8 mouse cellular contexts compared by ENCODE assay signal in the genomic region with DNA sequence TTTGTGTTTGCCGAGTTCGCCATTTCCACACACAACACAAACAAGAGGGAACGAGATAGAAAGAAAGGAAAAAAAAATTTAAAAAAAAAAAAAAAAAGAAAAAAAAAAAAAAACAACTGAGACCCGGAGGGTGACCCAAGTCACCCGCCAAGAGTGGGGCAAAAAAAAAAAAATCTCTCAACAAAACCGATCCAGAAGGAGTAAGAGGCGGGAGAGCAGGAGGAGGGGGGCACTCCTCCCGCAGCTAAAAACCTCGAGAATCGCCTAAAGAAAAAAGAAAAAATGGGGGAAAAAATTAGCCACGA. TPM values are rescaled to one million over a fixed set of nuclear protein-coding genes. Genes with fewer than 3 reads are reported as not detected.
A peak's percentile ranks its signal among the peaks of the same experiment; 100 is the strongest.
DNase-seq lines count a peak whose midpoint lies in the region; ATAC-seq and TF ChIP-seq lines count a peak whose summit lies in the region.

No protein-coding gene starts in this region.

- 0% methylated on average over 11 of the region's 11 CpGs for WGBS in heart, embryonic 14.5 days
- WGBS in forebrain, postnatal 0 days = 0% methylated on average over 11 of the region's 11 CpGs
- 0% methylated on average over 7 of the region's 11 CpGs for WGBS in macrophage (ENCODE audit: missing documents)

- DNase-seq in heart, postnatal 25 days (ENCODE audit: low spot score) = no peak
- DNase-seq in ES-E14 (ENCODE audit: low read depth, low spot score) = no peak
- DNase-seq in forebrain, postnatal 0 days = no peak
- no peak for DNase-seq in adrenal gland, adult (ENCODE audit: inconsistent age in 2 of 2, low spot score in 1 of 2)
- no peak for DNase-seq in spleen, postnatal 14 days (ENCODE audit: low spot score in 2 of 2)
- no peak for DNase-seq in thymus, postnatal 25 days

- peaks cover 40% of the 10 kb centered on the region for H3K79me2 ChIP-seq in macrophage (ENCODE audit: inconsistent target)

- ATAC-seq in heart, embryonic 14.5 days (ENCODE audit: insufficient number of reproducible peaks, insufficient read depth, low FRiP score, low read depth) = no peak
- ATAC-seq in forebrain, postnatal 0 days = no peak

- in situ Hi-C loops in ES-E14 (cut with MboI; ENCODE audit: low sequenced_read_pairs in 2 of 2, unreplicated experiment in 2 of 2) = no loop called here

- peaks cover 14% of the 10 kb centered on the region for H3K36me3 ChIP-seq in heart, embryonic 14.5 days (ENCODE audit: control insufficient read depth, insufficient read depth, low read length)
- H3K36me3 ChIP-seq in ES-E14 (ENCODE audit: control insufficient read depth, insufficient read depth, low read length, poor library complexity, severe bottlenecking) (peaks cover 4% of the 10 kb centered on the region), macrophage (ENCODE audit: inconsistent target) (no peaks in the 10 kb centered on the region)
- 0 out of 2 replicates have a peak, but pooled peaks cover 1% of the 10 kb centered on the region for H3K36me3 ChIP-seq in forebrain, postnatal 0 days (ENCODE audit: insufficient read depth)

- H3K9me3 ChIP-seq in heart, embryonic 14.5 days (ENCODE audit: control insufficient read depth, low read length) = no peaks in the 10 kb centered on the region
- H3K9me3 ChIP-seq in ES-E14 (ENCODE audit: control insufficient read depth, insufficient read depth, low read depth, low read length) = no peaks in the 10 kb centered on the region
- H3K9me3 ChIP-seq in forebrain, postnatal 0 days (ENCODE audit: low read length) = no peaks in the 10 kb centered on the region

- peak overlapping the region; percentile 96 to 100 for H3K27ac ChIP-seq in heart, embryonic 14.5 days (replicated peaks in 1 of 2; ENCODE audit: control insufficient read depth in 1 of 2, insufficient read depth in 1 of 2, low read depth in 2 of 2, low read length in 2 of 2)
- H3K27ac ChIP-seq in ES-E14 (ENCODE audit: insufficient read depth, low read depth, low read length, poor library complexity, severe bottlenecking) (peak overlapping the region; percentile 97; the same call in 1 of the 2 replicates), macrophage (peak overlapping the region; percentile 95)
- H3K27ac ChIP-seq in forebrain, postnatal 0 days (ENCODE audit: low read depth, low read length) = peak overlapping the region; percentile 100

- intact Hi-C loops in heart, postnatal 25 days (cut with DNase I) = no loop called here

- peaks cover 2 to 12% of the 10 kb centered on the region in 2 experiments for H3K4me1 ChIP-seq in heart, embryonic 14.5 days (ENCODE audit: control insufficient read depth in 2 of 2, insufficient read depth in 2 of 2, low read length in 2 of 2)
- no peaks in the 10 kb centered on the region; a peak in 2 of 4 replicates for H3K4me1 ChIP-seq in ES-E14 (ENCODE audit: control insufficient read depth in 2 of 2, insufficient read depth in 2 of 2, low read length in 2 of 2, poor library complexity in 1 of 2)
- H3K4me1 ChIP-seq in forebrain, postnatal 0 days (ENCODE audit: insufficient read depth) = peaks cover 16% of the 10 kb centered on the region; the same call in 1 of the 2 replicates

- H3K27me3 ChIP-seq in heart, embryonic 14.5 days (ENCODE audit: control insufficient read depth, insufficient read depth, low read length) = no peaks in the 10 kb centered on the region
- H3K27me3 ChIP-seq in forebrain, postnatal 0 days (ENCODE audit: insufficient read depth, low read length) = no peaks in the 10 kb centered on the region

- H3K9ac ChIP-seq in heart, embryonic 14.5 days (ENCODE audit: low read length) = peak overlapping the region; percentile 100
- H3K9ac ChIP-seq in ES-E14 (ENCODE audit: insufficient read depth, low read depth, low read length, poor library complexity, severe bottlenecking) = peak overlapping the region; percentile 99
- peak overlapping the region; percentile 100 for H3K9ac ChIP-seq in forebrain, postnatal 0 days

- peak overlapping the region; percentile 67 for H3K4me2 ChIP-seq in heart, embryonic 14.5 days (ENCODE audit: low read length)
- peak overlapping the region; percentile 54 for H3K4me2 ChIP-seq in forebrain, postnatal 0 days (ENCODE audit: low read depth)

- TF ChIP-seq CTCF in forebrain, postnatal 0 days (IDR thresholded peaks at IDR 0.05; ENCODE audit: low read depth) = no peak

- H3K4me3 ChIP-seq in heart, embryonic 14.5 days (ENCODE audit: control insufficient read depth in 1 of 2, insufficient read depth in 1 of 2, low read depth in 1 of 2, low read length in 2 of 2) = peak overlapping the region; percentile 90 to 96
- H3K4me3 ChIP-seq in ES-E14 (ENCODE audit: insufficient read depth in 1 of 2, low read depth in 1 of 2, low read length in 2 of 2, poor library complexity in 1 of 2, severe bottlenecking in 1 of 2) (peak overlapping the region; percentile 77 to 97), macrophage (ENCODE audit: inconsistent target) (peak overlapping the region; percentile 84)
- H3K4me3 ChIP-seq in forebrain, postnatal 0 days (ENCODE audit: low read depth, low read length) = peak overlapping the region; percentile 92

TF ChIP-seq in ES-E14, 5 proteins besides CTCF, POLR2A, EP300 and RAD21:
- no peak for TF ChIP-seq MAFK (IDR thresholded peaks at IDR 0.05; ENCODE audit: insufficient read depth, low read depth, low read length)
- peak; percentile 89 for TF ChIP-seq ZNF384 (IDR thresholded peaks at IDR 0.05; ENCODE audit: low read depth, low read length)
- no peak for TF ChIP-seq HCFC1 (IDR thresholded peaks at IDR 0.05; ENCODE audit: borderline replicate concordance, insufficient read depth, low read length)
TF ChIP-seq in ES-E14: peak in this region for 1.

RNA-seq across cellular contexts. Expression of gene Gtf2a1, which starts 0.8 kb away (rescaled TPM):
- polyA plus RNA-seq in heart, embryonic 14.5 days (2014; fragmentation: Nextera tagmentation; extraction: Ambion mirVana) = 24.7 and 25.2 TPM in 2 replicates
- total RNA-seq in heart, postnatal 25 days (2021) = 10 to 100 TPM; 24.7 to 27.4 TPM
- total RNA-seq in ES-E14 (2012; rRNA removed) = 27.9 and 38.0 TPM in 2 replicates
- total RNA-seq in forebrain, postnatal 0 days (2014; rRNA removed) = 23.2 and 33.6 TPM in 2 replicates
- 25.2 and 37.3 TPM in 2 replicates for polyA plus RNA-seq in forebrain, postnatal 0 days (2015; fragmentation: Nextera tagmentation; extraction: Ambion mirVana)
- total RNA-seq in macrophage (2018; cell fraction: chromatin; rRNA removed) = 100 to 1,000 TPM in 12 of 26 experiments, 10 to 100 TPM in 14; 50.2 to 185 (median 97.3) TPM
- total RNA-seq in macrophage (2018; cell fraction: cytosol; rRNA removed) = 10 to 100 TPM; 53.8 to 87.8 (median 73.5) TPM
- total RNA-seq in macrophage (2018; cell fraction: nucleus; rRNA removed) = 100 to 1,000 TPM in 2 of 26 experiments, 10 to 100 TPM in 24; 53.2 to 115 (median 85.2) TPM
- polyA plus RNA-seq in macrophage (2018) = 25.3 to 34.3 TPM (median 28.7 TPM) in 3 replicates
